Mouse (Mus musculus): Measurements from ENCODE around the gene I830077J02Rik. TPM values are rescaled to one million over a fixed set of nuclear protein-coding genes. Genes with fewer than 3 reads are reported as not detected.
A peak's percentile ranks its signal among the peaks of the same experiment; 100 is the strongest.
"Not testable (repeated sequence)": the region's sequence is repeated elsewhere in the genome, so short reads cannot be mapped to it uniquely, and the experiment has no call there.

The I830077J02Rik gene
- total and polyA plus RNA-seq, 2 experiments from 2014 or later, result 0.04 to 0.82 TPM

- peak overlapping the region; percentile 7; the same call in 1 of the 2 replicates for H3K27ac ChIP-seq (ENCODE audit: low read depth)
- H3K4me1 ChIP-seq (ENCODE audit: control insufficient read depth, insufficient read depth), result peaks cover 16% of the 10 kb centered on the region
- no peak overlapping the region for H3K4me3 ChIP-seq (ENCODE audit: low read depth, low read length)
- DNase-seq (ENCODE audit: low spot score) (no peak), ATAC-seq (ENCODE audit: insufficient read depth, low read depth) (no peak)
- no peaks in the 10 kb centered on the region for H3K27me3 ChIP-seq (ENCODE audit: control insufficient read depth, insufficient read depth, low read length)
- H3K9me3 ChIP-seq (replicated peaks; ENCODE audit: control insufficient read depth, low read length), result no peaks in the 10 kb centered on the region
- no peaks in the 10 kb centered on the region for H3K36me3 ChIP-seq (replicated peaks; ENCODE audit: control insufficient read depth, insufficient read depth, low read length)
- no peak overlapping the region for H3K4me2 ChIP-seq (ENCODE audit: low read depth, low read length)
- H3K9ac ChIP-seq (replicated peaks; ENCODE audit: low read depth, low read length), result no peak overlapping the region
- TF ChIP-seq EP300 (IDR thresholded peaks at IDR 0.05; ENCODE audit: low read depth) (no peak), CTCF (IDR thresholded peaks at IDR 0.05; ENCODE audit: low read depth) (no peak)
- 55% methylated on average over 3 of the region's 3 CpGs for WGBS
Observed at GRCm38 (mm10) chr3:105918355-105918745, 14.1 kb downstream of the I830077J02Rik start.

- H3K4me3 ChIP-seq (ENCODE audit: low read depth, low read length), result no peak overlapping the region
- 35% methylated on average over 10 of the region's 10 CpGs for WGBS
- H3K4me1 ChIP-seq (ENCODE audit: control insufficient read depth, insufficient read depth), result peaks cover 18% of the 10 kb centered on the region
- ATAC-seq (ENCODE audit: insufficient read depth, low read depth) (peak; percentile 46), DNase-seq (ENCODE audit: low spot score) (peak; percentile 18)
- H3K27me3 ChIP-seq (ENCODE audit: control insufficient read depth, insufficient read depth, low read length), result no peaks in the 10 kb centered on the region
- H3K9ac ChIP-seq (replicated peaks; ENCODE audit: low read depth, low read length), result no peak overlapping the region
- no peak for TF ChIP-seq EP300 (IDR thresholded peaks at IDR 0.05; ENCODE audit: low read depth)
- TF ChIP-seq CTCF (IDR thresholded peaks at IDR 0.05; ENCODE audit: low read depth), result no peak
- H3K27ac ChIP-seq (ENCODE audit: low read depth), result 0 out of 2 replicates have a peak overlapping the region, but pooled peaks have one; percentile 7
- no peaks in the 10 kb centered on the region for H3K9me3 ChIP-seq (replicated peaks; ENCODE audit: control insufficient read depth, low read length)
- H3K36me3 ChIP-seq (replicated peaks; ENCODE audit: control insufficient read depth, insufficient read depth, low read length), result no peaks in the 10 kb centered on the region
- no peak overlapping the region for H3K4me2 ChIP-seq (ENCODE audit: low read depth, low read length)
Observed at GRCm38 (mm10) chr3:105917656-105918354, 14.7 kb downstream of the I830077J02Rik start.

GRCm38 (mm10) chr3:105916455-105916854 lies 16.0 kb downstream of the I830077J02Rik start:
- H3K4me2 ChIP-seq (ENCODE audit: low read depth, low read length); H3K9ac ChIP-seq (replicated peaks; ENCODE audit: low read depth, low read length); H3K27ac ChIP-seq (ENCODE audit: low read depth); H3K4me3 ChIP-seq (ENCODE audit: low read depth, low read length); H3K27me3 ChIP-seq (ENCODE audit: control insufficient read depth, insufficient read depth, low read length); H3K9me3 ChIP-seq (replicated peaks; ENCODE audit: control insufficient read depth, low read length); ATAC-seq (ENCODE audit: insufficient read depth, low read depth); H3K36me3 ChIP-seq (replicated peaks; ENCODE audit: control insufficient read depth, insufficient read depth, low read length); DNase-seq (ENCODE audit: low spot score): not testable (repeated sequence)
- peaks cover 18% of the 10 kb centered on the region for H3K4me1 ChIP-seq (ENCODE audit: control insufficient read depth, insufficient read depth)

- Histone ChIP-seq H3K27ac (ENCODE audit: low read depth) (no peak overlapping the region), H3K9me3 (replicated peaks; ENCODE audit: control insufficient read depth, low read length) (no peaks in the 10 kb centered on the region), H3K4me2 (ENCODE audit: low read depth, low read length) (no peak overlapping the region), H3K4me3 (ENCODE audit: low read depth, low read length) (no peak overlapping the region), H3K27me3 (ENCODE audit: control insufficient read depth, insufficient read depth, low read length) (0 out of 2 replicates have a peak, but pooled peaks cover 3% of the 10 kb centered on the region), H3K9ac (replicated peaks; ENCODE audit: low read depth, low read length) (no peak overlapping the region), H3K36me3 (replicated peaks; ENCODE audit: control insufficient read depth, insufficient read depth, low read length) (no peaks in the 10 kb centered on the region), H3K4me1 (ENCODE audit: control insufficient read depth, insufficient read depth) (peaks cover 18% of the 10 kb centered on the region)
- ATAC-seq (ENCODE audit: insufficient read depth, low read depth), result no peak
- TF ChIP-seq EP300 (IDR thresholded peaks at IDR 0.05; ENCODE audit: low read depth) (no peak), CTCF (IDR thresholded peaks at IDR 0.05; ENCODE audit: low read depth) (no peak)
- 53% methylated on average over 1 of the region's 1 CpGs for WGBS
- DNase-seq (ENCODE audit: low spot score), result no peak
Observed at GRCm38 (mm10) chr3:105915281-105915680, 17.2 kb downstream of the I830077J02Rik start.

GRCm38 (mm10) chr3:105913839-105914681 lies 18.4 kb downstream of the I830077J02Rik start:
- peak overlapping the region; percentile 8; the same call in 1 of the 2 replicates for H3K4me2 ChIP-seq (ENCODE audit: low read depth, low read length)
- WGBS, result 13% methylated on average over 10 of the region's 10 CpGs
- 0 out of 2 replicates have a peak, but pooled peaks cover 3% of the 10 kb centered on the region for H3K27me3 ChIP-seq (ENCODE audit: control insufficient read depth, insufficient read depth, low read length)
- H3K9ac ChIP-seq (replicated peaks; ENCODE audit: low read depth, low read length), result no peak overlapping the region
- H3K4me1 ChIP-seq (ENCODE audit: control insufficient read depth, insufficient read depth), result peaks cover 18% of the 10 kb centered on the region
- no peak for ATAC-seq (ENCODE audit: insufficient read depth, low read depth)
- no peaks in the 10 kb centered on the region for H3K9me3 ChIP-seq (replicated peaks; ENCODE audit: control insufficient read depth, low read length)
- no peak for DNase-seq (ENCODE audit: low spot score)
- TF ChIP-seq EP300 (IDR thresholded peaks at IDR 0.05; ENCODE audit: low read depth) (no peak), CTCF (IDR thresholded peaks at IDR 0.05; ENCODE audit: low read depth) (no peak)
- no peaks in the 10 kb centered on the region for H3K36me3 ChIP-seq (replicated peaks; ENCODE audit: control insufficient read depth, insufficient read depth, low read length)
- no peak overlapping the region for H3K27ac ChIP-seq (ENCODE audit: low read depth)
- no peak overlapping the region for H3K4me3 ChIP-seq (ENCODE audit: low read depth, low read length)
